Mouse (Mus musculus): ENCODE measurements around the gene Ubash3a. TPM values are rescaled to one million over a fixed set of nuclear protein-coding genes. Genes with fewer than 3 reads are reported as not detected.

Ubash3a gene
- total RNA-seq, 1 experiment: 6.7 TPM

- TF ChIP-seq MAFK (IDR thresholded peaks at IDR 0.05; ENCODE audit: insufficient read depth, low read depth, low read length) (no peak), CHD2 (IDR thresholded peaks at IDR 0.05; ENCODE audit: low read depth, low read length) (no peak), ZC3H11A (IDR thresholded peaks at IDR 0.05; ENCODE audit: borderline replicate concordance, low read depth, low read length) (no peak)
- Histone ChIP-seq H3K9me3 (ENCODE audit: control insufficient read depth, insufficient read depth, low read depth, low read length) (no peaks in the 10 kb centered on the region), H3K27ac (ENCODE audit: insufficient read depth, low read depth, low read length, poor library complexity, severe bottlenecking) (no peak overlapping the region), H3K4me1 (ENCODE audit: control insufficient read depth in 2 of 2, insufficient read depth in 2 of 2, low read length in 2 of 2, poor library complexity in 1 of 2) (peaks cover 2% of the 10 kb centered on the region in 2 experiments; a peak in 2 of 4 replicates), H3K36me3 (ENCODE audit: control insufficient read depth, insufficient read depth, low read length, poor library complexity, severe bottlenecking) (peaks cover 5% of the 10 kb centered on the region), H3K4me3 (ENCODE audit: insufficient read depth in 1 of 2, low read depth in 1 of 2, low read length in 2 of 2, poor library complexity in 1 of 2, severe bottlenecking in 1 of 2) (no peak overlapping the region), H3K9ac (ENCODE audit: insufficient read depth, low read depth, low read length, poor library complexity, severe bottlenecking) (no peak overlapping the region)
- DNase-seq (ENCODE audit: low read depth, low spot score): no peak
- in situ Hi-C loops (cut with MboI; ENCODE audit: low sequenced_read_pairs in 2 of 2, unreplicated experiment in 2 of 2): no loop called here
Measured at GRCm38 (mm10) chr17:31245321-31245720, 37.6 kb downstream of the Ubash3a start.

GRCm38 (mm10) chr17:31247144-31247543, 39.5 kb downstream of the Ubash3a start:
- peak overlapping the region; percentile 55 for H3K9ac ChIP-seq (ENCODE audit: insufficient read depth, low read depth, low read length, poor library complexity, severe bottlenecking)
- peak; percentile 83 for DNase-seq (ENCODE audit: low read depth, low spot score)
- H3K4me1 ChIP-seq (ENCODE audit: control insufficient read depth in 2 of 2, insufficient read depth in 2 of 2, low read length in 2 of 2, poor library complexity in 1 of 2): peaks cover 2% of the 10 kb centered on the region in 2 experiments; a peak in 2 of 4 replicates
- TF ChIP-seq ZC3H11A (IDR thresholded peaks at IDR 0.05; ENCODE audit: borderline replicate concordance, low read depth, low read length): peak; percentile 16; the same call in 1 of the 2 replicates
- no peak for TF ChIP-seq ZNF384 (IDR thresholded peaks at IDR 0.05; ENCODE audit: low read depth, low read length)
- TF ChIP-seq HCFC1 (IDR thresholded peaks at IDR 0.05; ENCODE audit: borderline replicate concordance, insufficient read depth, low read length): peak; percentile 69
- peak; percentile 73; the same call in 1 of the 2 replicates for TF ChIP-seq MAFK (IDR thresholded peaks at IDR 0.05; ENCODE audit: insufficient read depth, low read depth, low read length)
- peak; percentile 63 for TF ChIP-seq CHD2 (IDR thresholded peaks at IDR 0.05; ENCODE audit: low read depth, low read length)
- H3K4me3 ChIP-seq (ENCODE audit: insufficient read depth in 1 of 2, low read depth in 1 of 2, low read length in 2 of 2, poor library complexity in 1 of 2, severe bottlenecking in 1 of 2): peak overlapping the region; percentile 62 to 84
- H3K36me3 ChIP-seq (ENCODE audit: control insufficient read depth, insufficient read depth, low read length, poor library complexity, severe bottlenecking): no peaks in the 10 kb centered on the region; the same call in 1 of the 2 replicates
- in situ Hi-C loops (cut with MboI; ENCODE audit: low sequenced_read_pairs in 2 of 2, unreplicated experiment in 2 of 2): no loop called here
- H3K27ac ChIP-seq (ENCODE audit: insufficient read depth, low read depth, low read length, poor library complexity, severe bottlenecking): peak overlapping the region; percentile 79
- H3K9me3 ChIP-seq (ENCODE audit: control insufficient read depth, insufficient read depth, low read depth, low read length): no peaks in the 10 kb centered on the region

GRCm38 (mm10) chr17:31253951-31254350, 46.3 kb downstream of the Ubash3a start:
- TF ChIP-seq MAFK (IDR thresholded peaks at IDR 0.05; ENCODE audit: insufficient read depth, low read depth, low read length) (no peak), CHD2 (IDR thresholded peaks at IDR 0.05; ENCODE audit: low read depth, low read length) (no peak), HCFC1 (IDR thresholded peaks at IDR 0.05; ENCODE audit: borderline replicate concordance, insufficient read depth, low read length) (no peak), ZNF384 (IDR thresholded peaks at IDR 0.05; ENCODE audit: low read depth, low read length) (no peak), ZC3H11A (IDR thresholded peaks at IDR 0.05; ENCODE audit: borderline replicate concordance, low read depth, low read length) (no peak)
- H3K36me3 ChIP-seq (ENCODE audit: control insufficient read depth, insufficient read depth, low read length, poor library complexity, severe bottlenecking): no peaks in the 10 kb centered on the region; the same call in 1 of the 2 replicates
- H3K9ac ChIP-seq (ENCODE audit: insufficient read depth, low read depth, low read length, poor library complexity, severe bottlenecking): no peak overlapping the region
- in situ Hi-C loops (cut with MboI; ENCODE audit: low sequenced_read_pairs in 2 of 2, unreplicated experiment in 2 of 2): no loop called here
- peaks cover 0 to 4% of the 10 kb centered on the region in 2 experiments; a peak in 1 of 4 replicates for H3K4me1 ChIP-seq (ENCODE audit: control insufficient read depth in 2 of 2, insufficient read depth in 2 of 2, low read length in 2 of 2, poor library complexity in 1 of 2)
- H3K4me3 ChIP-seq (ENCODE audit: insufficient read depth in 1 of 2, low read depth in 1 of 2, low read length in 2 of 2, poor library complexity in 1 of 2, severe bottlenecking in 1 of 2): no peak overlapping the region
- H3K27ac ChIP-seq (ENCODE audit: insufficient read depth, low read depth, low read length, poor library complexity, severe bottlenecking): no peak overlapping the region
- no peak for DNase-seq (ENCODE audit: low read depth, low spot score)
- no peaks in the 10 kb centered on the region for H3K9me3 ChIP-seq (ENCODE audit: control insufficient read depth, insufficient read depth, low read depth, low read length)

GRCm38 (mm10) chr17:31254463-31254931, 46.8 kb downstream of the Ubash3a start:
- H3K27ac ChIP-seq (ENCODE audit: insufficient read depth, low read depth, low read length, poor library complexity, severe bottlenecking): peak overlapping the region; percentile 6; the same call in 1 of the 2 replicates
- no peaks in the 10 kb centered on the region; the same call in 1 of the 2 replicates for H3K36me3 ChIP-seq (ENCODE audit: control insufficient read depth, insufficient read depth, low read length, poor library complexity, severe bottlenecking)
- peak; percentile 84 for DNase-seq (ENCODE audit: low read depth, low spot score)
- peak overlapping the region in 1 of 2 experiments; percentile 7; a peak in 1 of 4 replicates for H3K4me3 ChIP-seq (ENCODE audit: insufficient read depth in 1 of 2, low read depth in 1 of 2, low read length in 2 of 2, poor library complexity in 1 of 2, severe bottlenecking in 1 of 2)
- no peaks in the 10 kb centered on the region for H3K9me3 ChIP-seq (ENCODE audit: control insufficient read depth, insufficient read depth, low read depth, low read length)
- TF ChIP-seq ZC3H11A (IDR thresholded peaks at IDR 0.05; ENCODE audit: borderline replicate concordance, low read depth, low read length): no peak
- no peak for TF ChIP-seq MAFK (IDR thresholded peaks at IDR 0.05; ENCODE audit: insufficient read depth, low read depth, low read length)
- TF ChIP-seq HCFC1 (IDR thresholded peaks at IDR 0.05; ENCODE audit: borderline replicate concordance, insufficient read depth, low read length): no peak
- no peak for TF ChIP-seq ZNF384 (IDR thresholded peaks at IDR 0.05; ENCODE audit: low read depth, low read length)
- no peak for TF ChIP-seq CHD2 (IDR thresholded peaks at IDR 0.05; ENCODE audit: low read depth, low read length)
- H3K9ac ChIP-seq (ENCODE audit: insufficient read depth, low read depth, low read length, poor library complexity, severe bottlenecking): no peak overlapping the region
- in situ Hi-C loops (cut with MboI; ENCODE audit: low sequenced_read_pairs in 2 of 2, unreplicated experiment in 2 of 2): no loop called here
- peaks cover 0 to 7% of the 10 kb centered on the region in 2 experiments; a peak in 1 of 4 replicates for H3K4me1 ChIP-seq (ENCODE audit: control insufficient read depth in 2 of 2, insufficient read depth in 2 of 2, low read length in 2 of 2, poor library complexity in 1 of 2)

Data from ES-E14 (cell line).